Comparison of ENCODE assay signal across 12 mouse cellular contexts in the genomic region with DNA sequence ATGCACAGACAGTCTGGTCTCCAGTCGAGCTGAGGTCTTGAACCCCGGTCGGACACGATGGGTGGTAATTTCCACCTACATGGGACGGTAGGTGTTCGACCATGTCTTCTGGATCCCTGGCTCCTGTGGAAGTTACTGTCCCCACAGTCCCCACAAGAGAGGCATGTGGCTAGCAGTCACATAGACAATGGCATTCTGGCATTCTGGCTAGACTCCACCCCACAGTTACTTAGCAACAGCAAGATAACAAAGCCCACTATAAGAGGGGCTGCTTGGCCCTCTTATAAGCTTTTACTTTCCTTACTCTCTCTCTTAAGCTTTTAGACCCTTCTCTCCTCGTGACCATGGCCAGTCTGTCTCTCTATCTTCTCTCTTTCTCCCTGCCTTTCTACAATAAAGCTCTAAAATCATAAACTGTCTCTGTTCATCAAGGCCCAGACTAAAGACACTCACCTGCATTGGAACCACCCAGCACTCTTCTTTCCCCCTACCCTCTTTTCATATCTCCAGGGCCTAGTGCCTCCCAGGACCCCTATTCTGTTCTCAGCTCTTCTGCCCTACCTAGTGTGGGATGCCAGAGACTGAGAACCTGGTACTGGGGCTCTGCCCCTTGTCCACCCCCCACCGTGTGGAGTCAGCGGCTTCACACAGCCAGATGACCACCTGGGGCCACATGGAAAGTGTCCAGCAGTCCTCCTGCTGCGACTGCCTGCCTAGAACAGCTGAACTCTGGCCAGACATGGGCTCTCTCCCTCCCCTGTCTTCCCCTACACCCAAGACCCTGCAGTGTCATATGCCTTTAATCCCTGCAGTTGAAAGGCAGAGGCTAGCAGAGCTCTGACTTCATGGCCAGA. TPM values are rescaled to one million over a fixed set of nuclear protein-coding genes. Genes with fewer than 3 reads are reported as not detected.
DNase-seq lines count a peak whose midpoint lies in the region; ATAC-seq lines count a peak whose summit lies in the region.
"Had no signal": no experiment of that assay in that cellular context is flagged by ENCODE, and none has a peak within 500 bp of the region (broad histone marks: within the 10 kb centered on the region; RNA-seq: fewer than 3 reads in every experiment).

No protein-coding gene starts in this region.

- peak overlapping the region; percentile 27 for H3K4me2 ChIP-seq in heart, embryonic 13.5 days
- H3K4me2 ChIP-seq in hindbrain, embryonic 14.5 days (replicated peaks), result no peak overlapping the region
- H3K4me2 ChIP-seq in limb, embryonic 12.5 days, result no peak overlapping the region

- H3K4me3 ChIP-seq in heart, embryonic 13.5 days, result no peak overlapping the region
- H3K4me3 ChIP-seq in hindbrain, embryonic 14.5 days (replicated peaks; ENCODE audit: low read length), result no peak overlapping the region
- H3K4me3 ChIP-seq in limb, embryonic 12.5 days (replicated peaks), result no peak overlapping the region
- H3K4me3 ChIP-seq: erythroblast, embryonic 14.5 days had no signal

- no peaks in the 10 kb centered on the region for H3K27me3 ChIP-seq in heart, embryonic 13.5 days (replicated peaks)
- H3K27me3 ChIP-seq in hindbrain, embryonic 14.5 days (ENCODE audit: control insufficient read depth, insufficient read depth, low read length), result no peaks in the 10 kb centered on the region
- no peaks in the 10 kb centered on the region for H3K27me3 ChIP-seq in limb, embryonic 12.5 days
- H3K27me3 ChIP-seq: CH12.LX had no signal

- no peak for DNase-seq in heart, postnatal 14 days
- DNase-seq in embryo, embryonic 10.5 days (ENCODE audit: low spot score), result peak; percentile 45
- no peak for DNase-seq in hindbrain, embryonic 14.5 days (ENCODE audit: low spot score)
- no peak for DNase-seq in gastrocnemius, adult 8-10 months (ENCODE audit: low spot score in 2 of 2)
- no peak for DNase-seq in urinary bladder, postnatal 14 days (ENCODE audit: low spot score)
- DNase-seq: cerebellum, adult 11 months; lung, adult 18-20 months had no signal

- no peaks in the 10 kb centered on the region for H3K36me3 ChIP-seq in heart, embryonic 13.5 days
- no peaks in the 10 kb centered on the region for H3K36me3 ChIP-seq in hindbrain, embryonic 14.5 days (replicated peaks; ENCODE audit: control insufficient read depth, insufficient read depth)
- no peaks in the 10 kb centered on the region for H3K36me3 ChIP-seq in limb, embryonic 12.5 days

- H3K4me1 ChIP-seq in heart, embryonic 13.5 days, result peaks cover 45% of the 10 kb centered on the region
- peaks cover 6% of the 10 kb centered on the region; the same call in 1 of the 2 replicates for H3K4me1 ChIP-seq in hindbrain, embryonic 14.5 days (replicated peaks; ENCODE audit: control insufficient read depth, insufficient read depth, low read length)
- H3K4me1 ChIP-seq in limb, embryonic 12.5 days (replicated peaks), result peaks cover 14% of the 10 kb centered on the region

- H3K27ac ChIP-seq in heart, embryonic 13.5 days (replicated peaks), result peak overlapping the region; percentile 95
- H3K27ac ChIP-seq in hindbrain, embryonic 14.5 days, result no peak overlapping the region
- H3K27ac ChIP-seq in limb, embryonic 12.5 days, result no peak overlapping the region; the same call in 1 of the 2 replicates

- ATAC-seq in heart, embryonic 13.5 days (ENCODE audit: extremely low read depth, insufficient number of reproducible peaks, low FRiP score, low TSS enrichment), result no peak
- ATAC-seq in hindbrain, embryonic 14.5 days (ENCODE audit: low FRiP score), result peak; percentile 59
- ATAC-seq in limb, embryonic 12.5 days (ENCODE audit: insufficient number of reproducible peaks, insufficient read depth, low FRiP score, low TSS enrichment, low read depth), result peak; percentile 31; the same call in 1 of the 2 replicates
- no peak for ATAC-seq in inflammation-experienced regulatory T-cells, adult 6 months

- peak overlapping the region; percentile 60 for H3K9ac ChIP-seq in heart, embryonic 13.5 days
- H3K9ac ChIP-seq in hindbrain, embryonic 14.5 days, result no peak overlapping the region
- H3K9ac ChIP-seq in limb, embryonic 12.5 days (replicated peaks), result no peak overlapping the region

- no peaks in the 10 kb centered on the region for H3K9me3 ChIP-seq in heart, embryonic 13.5 days
- H3K9me3 ChIP-seq in hindbrain, embryonic 14.5 days (ENCODE audit: control insufficient read depth, low read length), result no peaks in the 10 kb centered on the region
- H3K9me3 ChIP-seq in limb, embryonic 12.5 days, result no peaks in the 10 kb centered on the region

- 45% methylated on average over 10 of the region's 10 CpGs for WGBS in heart, embryonic 13.5 days
- 40% methylated on average over 10 of the region's 10 CpGs for WGBS in hindbrain, embryonic 14.5 days
- 65% methylated on average over 10 of the region's 10 CpGs for WGBS in limb, embryonic 12.5 days

- intact Hi-C loops in heart, postnatal 14 days (cut with DNase I), result no loop called here

RNA-seq across cellular contexts. Expression of a gene that starts 28.1 kb away (rescaled TPM):
- 6.0 and 7.0 TPM in 2 replicates for polyA plus RNA-seq in heart, embryonic 13.5 days (2015; fragmentation: Nextera tagmentation; extraction: Ambion mirVana)
- total RNA-seq in heart, postnatal 14 days (2021), result 1 to 10 TPM; 4.5 to 5.2 TPM
- polyA plus RNA-seq in hindbrain, embryonic 14.5 days (2014; fragmentation: Nextera tagmentation; extraction: Ambion mirVana), result 1.0 and 1.6 TPM in 2 replicates
- polyA plus RNA-seq in limb, embryonic 12.5 days (2016; fragmentation: Nextera tagmentation; extraction: Ambion mirVana), result 2.0 and 3.1 TPM in 2 replicates
- total RNA-seq in gastrocnemius, adult 8-10 months (2022), result 1 to 10 TPM; 4.1 to 5.0 (median 4.5) TPM
- polyA plus RNA-seq in inflammation-experienced regulatory T-cells, adult 6 months (2017; shearing (Covaris generic)), result under 1 TPM in 1 of 3 experiments, not detected in 2; 0.29 TPM
- polyA plus RNA-seq: erythroblast, embryonic 14.5 days had no signal

Comparison
In these comparisons a context has a peak if more than half of its experiments do, and no peak if none do; other contexts are left out.
1. ATAC-seq: peak in hindbrain, embryonic 14.5 days (single experiment) and limb, embryonic 12.5 days (single experiment); none in heart, embryonic 13.5 days (single experiment) and inflammation-experienced regulatory T-cells, adult 6 months (single experiment).